Mouse (Mus musculus): ENCODE results near the gene 1700129C05Rik. TPM values are rescaled to one million over a fixed set of nuclear protein-coding genes. Genes with fewer than 3 reads are reported as not detected.

1700129C05Rik gene
- not detected in 2 replicates for polyA plus RNA-seq (2015; fragmentation: Nextera tagmentation; extraction: Ambion mirVana)

GRCm38 (mm10) chr14:59142793-59143192, at the start of gene 1700129C05Rik:
TSS of gene 1700129C05Rik (minus strand) at chr14:59142893.
- H3K4me3 ChIP-seq (ENCODE audit: low read length), result no peak within 1 kb of the TSS
- H3K27me3 ChIP-seq (replicated peaks; ENCODE audit: control insufficient read depth, insufficient read depth, low read length), result no peaks in the 10 kb centered on the region
- H3K4me2 ChIP-seq (ENCODE audit: low read length), result no peak within 1 kb of the TSS
- WGBS, result 92% methylated on average over 4 of the region's 4 CpGs
- no peak within 1 kb of the TSS for H3K9ac ChIP-seq (ENCODE audit: low read depth, low read length)
- H3K27ac ChIP-seq (ENCODE audit: low read depth, low read length), result no peak within 1 kb of the TSS
- no peaks in the 10 kb centered on the region for H3K4me1 ChIP-seq (ENCODE audit: control insufficient read depth, insufficient read depth, low read depth, low read length)
- H3K36me3 ChIP-seq (ENCODE audit: control insufficient read depth, insufficient read depth, low read length), result no peaks in the 10 kb centered on the region
- no peak for ATAC-seq
- no peaks in the 10 kb centered on the region for H3K9me3 ChIP-seq (ENCODE audit: control insufficient read depth, low read length)

- no peaks in the 10 kb centered on the region for H3K27me3 ChIP-seq (replicated peaks; ENCODE audit: control insufficient read depth, insufficient read depth, low read length)
- no peaks in the 10 kb centered on the region for H3K9me3 ChIP-seq (ENCODE audit: control insufficient read depth, low read length)
- 90% methylated on average over 2 of the region's 2 CpGs for WGBS
- no peak overlapping the region for H3K9ac ChIP-seq (ENCODE audit: low read depth, low read length)
- H3K4me1 ChIP-seq (ENCODE audit: control insufficient read depth, insufficient read depth, low read depth, low read length), result no peaks in the 10 kb centered on the region
- no peak overlapping the region for H3K4me2 ChIP-seq (ENCODE audit: low read length)
- H3K4me3 ChIP-seq (ENCODE audit: low read length), result no peak overlapping the region
- H3K27ac ChIP-seq (ENCODE audit: low read depth, low read length), result no peak overlapping the region
- H3K36me3 ChIP-seq (ENCODE audit: control insufficient read depth, insufficient read depth, low read length), result no peaks in the 10 kb centered on the region
- no peak for ATAC-seq
Measured at GRCm38 (mm10) chr14:59186121-59186520, 43.4 kb upstream of the 1700129C05Rik start.

GRCm38 (mm10) chr14:59185514-59185913, 42.8 kb upstream of the 1700129C05Rik start:
- Histone ChIP-seq H3K4me2 (ENCODE audit: low read length) (no peak overlapping the region), H3K27ac (ENCODE audit: low read depth, low read length) (no peak overlapping the region), H3K36me3 (ENCODE audit: control insufficient read depth, insufficient read depth, low read length) (no peaks in the 10 kb centered on the region), H3K27me3 (replicated peaks; ENCODE audit: control insufficient read depth, insufficient read depth, low read length) (no peaks in the 10 kb centered on the region), H3K4me1 (ENCODE audit: control insufficient read depth, insufficient read depth, low read depth, low read length) (no peaks in the 10 kb centered on the region), H3K9ac (ENCODE audit: low read depth, low read length) (no peak overlapping the region), H3K4me3 (ENCODE audit: low read length) (no peak overlapping the region), H3K9me3 (ENCODE audit: control insufficient read depth, low read length) (no peaks in the 10 kb centered on the region)
- no peak for ATAC-seq

DNA sequence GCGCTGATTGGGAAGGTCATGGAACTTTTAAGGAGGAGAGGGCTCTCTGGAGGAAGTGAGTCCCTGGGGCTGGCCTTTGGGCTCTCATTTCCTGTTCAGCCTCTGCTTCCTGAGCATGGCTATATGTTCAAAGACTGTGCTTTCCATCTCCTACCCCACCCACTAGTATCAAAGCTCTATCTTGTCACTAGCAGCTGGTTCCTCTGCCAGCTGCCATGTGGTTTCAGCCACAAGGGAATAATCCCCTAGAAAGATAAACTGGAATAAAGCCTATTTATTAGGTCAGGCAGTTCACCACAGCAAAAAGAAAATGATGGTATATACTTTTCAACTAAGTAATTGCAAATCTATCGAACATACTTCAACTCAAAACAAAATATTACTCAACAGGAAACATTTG, 40.0 kb upstream of the 1700129C05Rik start:
- Histone ChIP-seq H3K9me3 (ENCODE audit: control insufficient read depth, low read length) (no peaks in the 10 kb centered on the region), H3K4me2 (ENCODE audit: low read length) (no peak overlapping the region), H3K9ac (ENCODE audit: low read depth, low read length) (no peak overlapping the region), H3K36me3 (ENCODE audit: control insufficient read depth, insufficient read depth, low read length) (no peaks in the 10 kb centered on the region), H3K4me1 (ENCODE audit: control insufficient read depth, insufficient read depth, low read depth, low read length) (no peaks in the 10 kb centered on the region), H3K27ac (ENCODE audit: low read depth, low read length) (no peak overlapping the region), H3K27me3 (replicated peaks; ENCODE audit: control insufficient read depth, insufficient read depth, low read length) (no peaks in the 10 kb centered on the region), H3K4me3 (ENCODE audit: low read length) (no peak overlapping the region)
- no peak for ATAC-seq
- WGBS, result 79% methylated on average over 2 of the region's 2 CpGs

- no peak for ATAC-seq
- WGBS, result 98% methylated on average over 3 of the region's 3 CpGs
- Histone ChIP-seq H3K9me3 (ENCODE audit: control insufficient read depth, low read length) (no peaks in the 10 kb centered on the region), H3K36me3 (ENCODE audit: control insufficient read depth, insufficient read depth, low read length) (no peaks in the 10 kb centered on the region), H3K27ac (ENCODE audit: low read depth, low read length) (no peak within 1 kb of the TSS), H3K4me3 (ENCODE audit: low read length) (no peak within 1 kb of the TSS), H3K4me2 (ENCODE audit: low read length) (no peak within 1 kb of the TSS), H3K27me3 (replicated peaks; ENCODE audit: control insufficient read depth, insufficient read depth, low read length) (no peaks in the 10 kb centered on the region), H3K9ac (ENCODE audit: low read depth, low read length) (no peak within 1 kb of the TSS), H3K4me1 (ENCODE audit: control insufficient read depth, insufficient read depth, low read depth, low read length) (no peaks in the 10 kb centered on the region)
Measured at GRCm38 (mm10) chr14:59178649-59179048, 36.0 kb upstream of the 1700129C05Rik start, which contains the start of gene Gm5142. TSS of gene Gm5142 (minus strand) at chr14:59178749.

GRCm38 (mm10) chr14:59157016-59157698, 14.5 kb upstream of the 1700129C05Rik start:
- no peak overlapping the region for H3K27ac ChIP-seq (ENCODE audit: low read depth, low read length)
- no peak overlapping the region for H3K4me2 ChIP-seq (ENCODE audit: low read length)
- H3K9me3 ChIP-seq (ENCODE audit: control insufficient read depth, low read length), result no peaks in the 10 kb centered on the region
- no peaks in the 10 kb centered on the region for H3K4me1 ChIP-seq (ENCODE audit: control insufficient read depth, insufficient read depth, low read depth, low read length)
- 76% methylated on average over 3 of the region's 3 CpGs for WGBS
- H3K9ac ChIP-seq (ENCODE audit: low read depth, low read length), result no peak overlapping the region
- ATAC-seq, result no peak
- no peaks in the 10 kb centered on the region for H3K36me3 ChIP-seq (ENCODE audit: control insufficient read depth, insufficient read depth, low read length)
- no peak overlapping the region for H3K4me3 ChIP-seq (ENCODE audit: low read length)
- H3K27me3 ChIP-seq (replicated peaks; ENCODE audit: control insufficient read depth, insufficient read depth, low read length), result no peaks in the 10 kb centered on the region

GRCm38 (mm10) chr14:59155589-59155988, 12.9 kb upstream of the 1700129C05Rik start:
- H3K27me3 ChIP-seq (replicated peaks; ENCODE audit: control insufficient read depth, insufficient read depth, low read length), result no peaks in the 10 kb centered on the region
- H3K27ac ChIP-seq (ENCODE audit: low read depth, low read length), result no peak overlapping the region
- no peak overlapping the region for H3K4me2 ChIP-seq (ENCODE audit: low read length)
- H3K4me3 ChIP-seq (ENCODE audit: low read length), result no peak overlapping the region
- no peaks in the 10 kb centered on the region for H3K4me1 ChIP-seq (ENCODE audit: control insufficient read depth, insufficient read depth, low read depth, low read length)
- H3K9ac ChIP-seq (ENCODE audit: low read depth, low read length), result no peak overlapping the region
- no peaks in the 10 kb centered on the region for H3K9me3 ChIP-seq (ENCODE audit: control insufficient read depth, low read length)
- H3K36me3 ChIP-seq (ENCODE audit: control insufficient read depth, insufficient read depth, low read length), result no peaks in the 10 kb centered on the region
- ATAC-seq, result no peak
- 86% methylated on average over 2 of the region's 2 CpGs for WGBS

- Histone ChIP-seq H3K4me2 (ENCODE audit: low read length) (no peak overlapping the region), H3K4me1 (ENCODE audit: control insufficient read depth, insufficient read depth, low read depth, low read length) (no peaks in the 10 kb centered on the region), H3K27me3 (replicated peaks; ENCODE audit: control insufficient read depth, insufficient read depth, low read length) (no peaks in the 10 kb centered on the region), H3K9me3 (ENCODE audit: control insufficient read depth, low read length) (no peaks in the 10 kb centered on the region), H3K36me3 (ENCODE audit: control insufficient read depth, insufficient read depth, low read length) (no peaks in the 10 kb centered on the region), H3K9ac (ENCODE audit: low read depth, low read length) (no peak overlapping the region), H3K4me3 (ENCODE audit: low read length) (no peak overlapping the region), H3K27ac (ENCODE audit: low read depth, low read length) (no peak overlapping the region)
- no peak for ATAC-seq
- WGBS, result 4% methylated on average over 2 of the region's 2 CpGs
Measured at GRCm38 (mm10) chr14:59114281-59114680, 28.4 kb downstream of the 1700129C05Rik start.

- Histone ChIP-seq H3K4me3 (ENCODE audit: low read length) (no peak overlapping the region), H3K4me2 (ENCODE audit: low read length) (no peak overlapping the region), H3K9me3 (ENCODE audit: control insufficient read depth, low read length) (no peaks in the 10 kb centered on the region), H3K27ac (ENCODE audit: low read depth, low read length) (no peak overlapping the region), H3K27me3 (replicated peaks; ENCODE audit: control insufficient read depth, insufficient read depth, low read length) (no peaks in the 10 kb centered on the region), H3K9ac (ENCODE audit: low read depth, low read length) (no peak overlapping the region), H3K36me3 (ENCODE audit: control insufficient read depth, insufficient read depth, low read length) (no peaks in the 10 kb centered on the region), H3K4me1 (ENCODE audit: control insufficient read depth, insufficient read depth, low read depth, low read length) (no peaks in the 10 kb centered on the region)
- ATAC-seq, result no peak
- 20% methylated on average over 10 of the region's 10 CpGs for WGBS
Measured at GRCm38 (mm10) chr14:59104006-59104605, 38.6 kb downstream of the 1700129C05Rik start.
